Mouse (Mus musculus): ENCODE data around the gene Zfp54.
"Not testable (repeated sequence)": the region's sequence is repeated elsewhere in the genome, so short reads cannot be mapped to it uniquely, and the experiment has no call there.

The Zfp54 gene

GRCm38 (mm10) chr17:21422664-21423599 lies at the start of gene Zfp54:
Gene Zfp54 (plus strand): TSS chr17:21423227.
- peak; percentile 73 to 77 for DNase-seq (ENCODE audit: low spot score in 2 of 2)

- no peak for DNase-seq (ENCODE audit: low spot score in 2 of 2)
Observed at GRCm38 (mm10) chr17:21375311-21375710, 47.7 kb upstream of the Zfp54 start.

GRCm38 (mm10) chr17:21383391-21384056 lies 39.5 kb upstream of the Zfp54 start, which contains the start of gene Zfp677:
Gene Zfp677 (plus strand): TSS chr17:21383748.
- peak; percentile 79 to 84 for DNase-seq (ENCODE audit: low spot score in 2 of 2)

- DNase-seq (ENCODE audit: low spot score in 2 of 2): peak in 1 of 2 experiments; percentile 17
Observed at GRCm38 (mm10) chr17:21384057-21384411, 39.0 kb upstream of the Zfp54 start.

- DNase-seq (ENCODE audit: low spot score in 2 of 2): not testable (repeated sequence)
Observed at GRCm38 (mm10) chr17:21438806-21439400, 15.9 kb downstream of the Zfp54 start.

GRCm38 (mm10) chr17:21449669-21450068 lies 26.6 kb downstream of the Zfp54 start:
- DNase-seq (ENCODE audit: low spot score in 2 of 2): peak; percentile 72 to 83

GRCm38 (mm10) chr17:21450138-21450704 lies 27.2 kb downstream of the Zfp54 start, which contains the start of gene Zfp51:
Gene Zfp51 (plus strand): TSS chr17:21450374.
- peak; percentile 95 for DNase-seq (ENCODE audit: low spot score in 2 of 2)

- peak in 1 of 2 experiments; percentile 10 for DNase-seq (ENCODE audit: low spot score in 2 of 2)
Observed at GRCm38 (mm10) chr17:21463550-21463949, 40.5 kb downstream of the Zfp54 start.

- no peak for DNase-seq (ENCODE audit: low spot score in 2 of 2)
Observed at GRCm38 (mm10) chr17:21472032-21472652, 49.1 kb downstream of the Zfp54 start.

GRCm38 (mm10) chr17:21472653-21473307 lies 49.8 kb downstream of the Zfp54 start:
- no peak for DNase-seq (ENCODE audit: low spot score in 2 of 2)

GRCm38 (mm10) chr17:21473362-21474190 lies 50.5 kb downstream of the Zfp54 start:
- no peak for DNase-seq (ENCODE audit: low spot score in 2 of 2)

- not testable (repeated sequence) for DNase-seq (ENCODE audit: low spot score in 2 of 2)
Observed at GRCm38 (mm10) chr17:21474729-21475128, 51.7 kb downstream of the Zfp54 start.

GRCm38 (mm10) chr17:21475290-21475689 lies 52.3 kb downstream of the Zfp54 start:
- DNase-seq (ENCODE audit: low spot score in 2 of 2): not testable (repeated sequence)

- not testable (repeated sequence) for DNase-seq (ENCODE audit: low spot score in 2 of 2)
Observed at GRCm38 (mm10) chr17:21476351-21476750, 53.3 kb downstream of the Zfp54 start.

GRCm38 (mm10) chr17:21478103-21478777 lies 55.2 kb downstream of the Zfp54 start:
- not testable (repeated sequence) for DNase-seq (ENCODE audit: low spot score in 2 of 2)

Measured in spleen, postnatal 36 days (tissue).